Mouse (Mus musculus): Measurements from ENCODE around the gene Ttbk2. TPM values are rescaled to one million over a fixed set of nuclear protein-coding genes. Genes with fewer than 3 reads are reported as not detected.

Ttbk2 gene
- polyA plus RNA-seq, 1 experiment from 2014 or later, result 4.9 TPM

DNA sequence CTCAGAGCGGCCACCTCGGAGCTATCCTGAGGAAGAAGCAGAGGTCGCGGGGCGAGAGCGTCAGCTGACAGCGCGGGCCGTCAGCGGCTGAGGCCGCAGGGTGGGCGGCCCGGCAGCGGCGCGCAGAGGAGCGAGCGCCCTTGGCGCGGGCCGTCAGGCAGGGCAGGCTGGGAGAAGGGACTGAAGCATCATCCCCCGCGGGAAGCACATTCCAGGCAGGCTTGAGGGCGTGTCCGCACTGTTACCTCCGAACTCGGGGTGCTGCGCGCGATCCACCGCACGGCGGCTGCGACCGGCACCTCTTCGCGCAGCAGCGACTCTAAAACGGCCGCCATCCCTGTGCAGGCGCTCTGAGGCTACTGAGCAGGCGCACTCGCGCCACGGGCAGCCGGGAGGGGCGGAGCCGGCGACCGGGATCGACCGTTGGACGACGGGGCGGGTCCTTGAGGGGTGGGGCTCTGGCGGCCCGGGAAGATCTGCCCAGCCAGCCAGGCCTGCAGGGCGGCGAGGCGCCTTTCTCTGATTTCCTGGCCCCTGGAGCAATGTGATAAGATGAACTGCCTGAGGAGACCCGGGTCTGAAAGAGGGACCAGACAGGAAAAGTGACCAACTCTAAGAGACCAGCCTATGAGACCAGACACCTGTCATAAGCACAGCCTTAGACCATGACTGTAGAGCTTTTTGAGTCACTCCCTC is 119.1 kb downstream of the Ttbk2 start:
- Histone ChIP-seq H3K4me3 (peak overlapping the region; percentile 97), H3K4me1 (peaks cover 25% of the 10 kb centered on the region), H3K9ac (peak overlapping the region; percentile 94), H3K27me3 (no peaks in the 10 kb centered on the region), H3K36me3 (peaks cover 24% of the 10 kb centered on the region), H3K27ac (peak overlapping the region; percentile 92), H3K9me3 (no peaks in the 10 kb centered on the region), H3K4me2 (replicated peaks) (peak overlapping the region; percentile 95)
- ATAC-seq (ENCODE audit: low FRiP score, low read depth), result peak; percentile 98
- 0% methylated on average over 57 of the region's 61 CpGs for WGBS

DNA sequence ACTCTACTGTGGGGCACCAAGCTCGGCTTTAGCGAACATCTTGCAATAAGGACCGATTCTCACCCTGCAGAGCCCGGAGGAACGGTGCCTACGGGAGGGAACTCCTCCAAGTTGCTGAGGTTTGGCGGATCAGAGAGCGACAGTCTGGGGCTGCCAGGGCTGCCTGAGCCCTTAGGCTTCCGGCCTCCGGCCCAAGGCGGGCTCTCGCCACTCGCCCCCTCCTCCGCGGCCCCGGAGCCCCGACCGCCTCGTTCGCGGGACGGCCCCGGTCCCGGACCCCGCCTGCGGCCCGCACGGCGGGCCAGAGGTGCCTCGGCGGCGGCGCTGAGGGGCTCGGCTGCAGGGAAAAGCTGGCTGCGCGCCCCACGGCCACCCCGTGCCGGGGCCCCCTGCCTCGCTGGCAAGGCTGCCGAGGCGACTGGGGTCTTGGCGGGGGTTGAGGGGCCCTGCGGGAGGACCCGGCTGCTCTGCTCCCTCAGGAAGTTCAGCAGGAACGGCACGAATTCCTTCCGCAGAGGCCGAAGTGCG is 119.7 kb downstream of the Ttbk2 start:
- Histone ChIP-seq H3K4me1 (peaks cover 25% of the 10 kb centered on the region), H3K36me3 (peaks cover 30% of the 10 kb centered on the region), H3K9me3 (no peaks in the 10 kb centered on the region), H3K27ac (peak overlapping the region; percentile 92), H3K27me3 (no peaks in the 10 kb centered on the region), H3K4me2 (replicated peaks) (peak overlapping the region; percentile 95), H3K9ac (peak overlapping the region; percentile 94), H3K4me3 (peak overlapping the region; percentile 97)
- ATAC-seq (ENCODE audit: low FRiP score, low read depth), result peak; percentile 12
- under 1% methylated on average over 48 of the region's 50 CpGs for WGBS

DNA sequence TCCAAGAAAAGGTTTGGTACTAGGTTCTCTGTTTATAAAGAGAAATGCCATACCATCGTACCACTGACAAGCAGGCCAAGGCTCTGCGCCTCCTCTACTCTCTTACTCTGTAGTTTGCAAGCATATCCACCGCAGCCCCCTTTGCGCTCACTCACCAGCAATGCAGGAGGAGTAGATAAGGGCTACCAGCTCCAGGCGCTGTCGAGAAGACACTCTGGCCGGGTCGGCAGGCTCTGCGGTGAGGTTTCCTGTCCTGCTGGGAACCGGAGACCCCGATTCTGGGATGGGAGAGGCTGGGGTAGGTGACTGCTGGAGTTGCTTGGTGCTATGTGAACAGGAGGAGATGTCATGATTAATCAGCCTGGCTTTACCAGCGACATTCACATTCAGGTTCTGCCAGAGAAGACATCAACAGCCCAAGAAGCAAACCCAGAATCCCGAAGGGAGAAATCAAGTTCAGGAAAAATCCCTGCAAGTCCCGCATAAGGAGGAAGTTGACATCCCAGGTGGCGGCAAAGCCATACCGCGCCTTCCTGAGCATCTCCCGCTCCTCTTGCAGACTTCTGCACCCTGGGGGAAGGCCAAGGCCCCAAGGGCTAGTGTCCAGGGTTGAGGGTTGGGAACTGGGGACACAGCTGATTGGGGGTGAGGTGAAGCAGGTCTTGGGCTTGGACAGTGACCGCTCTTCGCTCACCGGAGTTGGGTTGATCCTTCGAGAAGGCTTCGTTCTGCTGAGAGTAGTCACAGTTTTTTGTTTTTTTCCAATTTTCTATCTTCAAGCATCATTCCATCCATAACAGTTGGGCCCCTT is 120.4 kb downstream of the Ttbk2 start:
- H3K27me3 ChIP-seq, result no peaks in the 10 kb centered on the region
- H3K27ac ChIP-seq, result 0 out of 2 replicates have a peak overlapping the region, but pooled peaks have one; percentile 92

DNA sequence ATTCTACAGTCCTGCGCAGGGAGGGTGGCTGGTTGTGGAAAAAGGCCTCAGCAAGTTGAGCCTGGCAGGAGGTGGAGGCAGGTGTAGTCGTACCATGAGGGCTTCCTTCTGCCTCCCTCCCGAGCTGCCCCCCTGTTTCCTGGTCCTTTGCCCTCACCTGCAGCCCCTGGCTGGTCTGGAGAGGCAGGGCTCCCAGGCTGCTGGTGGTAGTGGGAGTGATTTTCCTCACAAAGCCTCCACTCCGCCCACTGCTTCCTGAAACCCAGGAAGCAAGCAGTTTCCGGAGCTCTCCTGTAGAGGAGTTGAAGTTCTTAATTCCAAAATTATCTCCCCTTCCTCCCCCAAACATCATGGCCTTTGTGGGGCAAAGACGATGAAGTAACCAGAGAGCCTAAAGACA is 126.2 kb downstream of the Ttbk2 start:
- H3K27ac ChIP-seq, result no peak overlapping the region
- H3K36me3 ChIP-seq, result peaks cover 93% of the 10 kb centered on the region
- no peak overlapping the region for H3K4me3 ChIP-seq
- H3K4me2 ChIP-seq (replicated peaks), result no peak overlapping the region
- no peaks in the 10 kb centered on the region for H3K9me3 ChIP-seq
- WGBS, result 84% methylated on average over 6 of the region's 6 CpGs
- no peak overlapping the region for H3K9ac ChIP-seq
- no peak for ATAC-seq (ENCODE audit: low FRiP score, low read depth)
- H3K4me1 ChIP-seq, result peaks cover 8% of the 10 kb centered on the region
- no peaks in the 10 kb centered on the region for H3K27me3 ChIP-seq

More for the DNA sequence above, 120.4 kb downstream of the Ttbk2 start:
- ATAC-seq (ENCODE audit: low FRiP score, low read depth), result no peak
- 8% methylated on average over 23 of the region's 23 CpGs for WGBS
- peak overlapping the region; percentile 94 for H3K9ac ChIP-seq
- H3K36me3 ChIP-seq, result peaks cover 37% of the 10 kb centered on the region
- peaks cover 25% of the 10 kb centered on the region for H3K4me1 ChIP-seq
- H3K4me3 ChIP-seq, result peak overlapping the region; percentile 97
- no peaks in the 10 kb centered on the region for H3K9me3 ChIP-seq
- peak overlapping the region; percentile 95 for H3K4me2 ChIP-seq (replicated peaks)

DNA sequence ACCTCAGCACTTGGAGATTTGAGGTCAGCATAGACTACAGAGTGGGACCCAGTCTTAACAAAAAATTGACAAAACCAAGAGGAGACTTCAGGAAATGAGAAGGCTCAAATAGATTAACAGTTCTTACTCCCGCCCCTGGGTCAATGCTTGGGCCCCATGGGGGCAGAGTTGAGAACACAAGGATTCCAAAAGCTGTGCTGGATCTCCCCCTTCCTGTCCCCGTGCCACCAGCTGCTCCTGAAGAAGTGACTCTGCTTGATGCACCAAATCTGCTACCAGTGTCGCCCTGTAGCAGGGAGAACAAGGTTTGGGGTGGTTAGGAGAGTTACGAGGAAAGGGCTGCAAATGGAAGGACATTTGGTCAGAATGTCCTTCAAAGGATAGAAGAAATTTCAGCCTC is 126.8 kb downstream of the Ttbk2 start:
- Histone ChIP-seq H3K27ac (no peak overlapping the region), H3K4me2 (replicated peaks) (no peak overlapping the region), H3K4me3 (no peak overlapping the region), H3K27me3 (no peaks in the 10 kb centered on the region), H3K9ac (no peak overlapping the region), H3K4me1 (peaks cover 3% of the 10 kb centered on the region), H3K9me3 (no peaks in the 10 kb centered on the region), H3K36me3 (peaks cover 97% of the 10 kb centered on the region)
- ATAC-seq (ENCODE audit: low FRiP score, low read depth), result no peak
- 73% methylated on average over 4 of the region's 4 CpGs for WGBS

DNA sequence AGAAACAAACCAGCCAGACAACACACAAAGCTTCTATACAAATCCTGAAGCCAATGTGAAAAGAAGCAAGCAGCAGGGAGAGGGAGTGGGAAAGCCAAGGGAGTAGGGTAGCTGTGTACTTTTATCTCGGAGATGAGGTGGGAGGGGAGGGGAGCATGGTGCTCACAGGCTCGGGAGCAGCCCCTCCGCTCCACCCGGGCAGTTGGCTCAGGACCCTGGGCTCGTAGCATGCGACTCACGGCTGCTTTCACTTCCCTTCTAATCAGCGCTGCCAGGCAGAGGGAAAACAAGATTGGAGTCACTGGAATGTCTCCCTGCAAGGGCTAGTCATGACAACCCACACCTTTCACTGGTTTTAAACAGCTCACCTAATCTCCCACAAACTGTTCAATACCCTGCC is 127.9 kb downstream of the Ttbk2 start:
- WGBS, result 80% methylated on average over 8 of the region's 8 CpGs
- Histone ChIP-seq H3K9me3 (no peaks in the 10 kb centered on the region), H3K36me3 (peaks cover 97% of the 10 kb centered on the region), H3K9ac (no peak overlapping the region), H3K4me2 (replicated peaks) (no peak overlapping the region), H3K4me1 (no peaks in the 10 kb centered on the region), H3K27me3 (no peaks in the 10 kb centered on the region), H3K4me3 (no peak overlapping the region), H3K27ac (no peak overlapping the region)
- no peak for ATAC-seq (ENCODE audit: low FRiP score, low read depth)

DNA sequence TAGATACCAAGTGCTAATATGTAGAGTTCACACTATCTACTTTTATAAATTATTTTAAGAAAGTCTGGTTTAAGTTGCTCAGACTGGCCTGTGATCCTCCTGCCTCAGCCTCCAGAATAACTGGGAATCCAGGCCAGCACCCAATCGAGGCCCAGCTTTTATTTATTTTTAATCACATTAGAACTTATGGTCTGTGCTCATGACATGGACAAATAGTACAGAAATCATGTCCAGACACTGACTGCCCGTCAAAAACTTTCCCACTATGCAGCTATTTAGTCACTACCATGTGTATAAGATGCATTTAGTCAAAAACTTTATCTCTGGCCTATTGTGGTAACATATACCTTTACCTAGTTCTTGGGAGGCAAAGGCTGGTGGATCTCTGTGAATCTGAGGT is 128.5 kb downstream of the Ttbk2 start:
- Histone ChIP-seq H3K4me1 (no peaks in the 10 kb centered on the region), H3K27ac (no peak overlapping the region), H3K4me3 (no peak overlapping the region), H3K4me2 (replicated peaks) (no peak overlapping the region), H3K9me3 (no peaks in the 10 kb centered on the region), H3K36me3 (peaks cover 97% of the 10 kb centered on the region), H3K9ac (no peak overlapping the region), H3K27me3 (no peaks in the 10 kb centered on the region)
- 90% methylated on average over 2 of the region's 2 CpGs for WGBS
- no peak for ATAC-seq (ENCODE audit: low FRiP score, low read depth)

DNA sequence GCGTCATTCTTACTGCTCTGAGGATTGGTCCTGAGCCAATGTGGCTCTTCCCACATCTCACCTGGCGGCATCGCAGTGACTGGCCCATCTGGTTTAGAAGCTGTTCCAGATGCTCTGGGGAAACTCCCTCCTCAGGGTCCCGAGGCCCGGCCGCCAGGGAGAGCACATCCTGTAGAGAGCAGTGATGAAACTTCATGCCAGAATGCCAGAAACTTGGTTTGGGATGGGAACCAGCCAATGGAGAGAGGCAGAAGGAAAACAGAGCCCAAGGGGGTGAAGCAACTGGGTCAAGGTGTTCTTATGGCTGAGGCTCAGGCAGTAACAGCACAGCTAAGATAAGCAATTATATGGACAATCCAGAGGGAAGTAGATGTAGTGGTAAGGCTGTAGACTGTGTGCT is 129.6 kb downstream of the Ttbk2 start:
- H3K4me3 ChIP-seq, result no peak overlapping the region
- no peak overlapping the region for H3K27ac ChIP-seq
- no peak overlapping the region for H3K9ac ChIP-seq
- H3K9me3 ChIP-seq, result no peaks in the 10 kb centered on the region
- H3K4me1 ChIP-seq, result no peaks in the 10 kb centered on the region
- WGBS, result 82% methylated on average over 6 of the region's 6 CpGs
- no peak for ATAC-seq (ENCODE audit: low FRiP score, low read depth)
- peaks cover 96% of the 10 kb centered on the region for H3K36me3 ChIP-seq
- H3K4me2 ChIP-seq (replicated peaks), result no peak overlapping the region
- H3K27me3 ChIP-seq, result no peaks in the 10 kb centered on the region

DNA sequence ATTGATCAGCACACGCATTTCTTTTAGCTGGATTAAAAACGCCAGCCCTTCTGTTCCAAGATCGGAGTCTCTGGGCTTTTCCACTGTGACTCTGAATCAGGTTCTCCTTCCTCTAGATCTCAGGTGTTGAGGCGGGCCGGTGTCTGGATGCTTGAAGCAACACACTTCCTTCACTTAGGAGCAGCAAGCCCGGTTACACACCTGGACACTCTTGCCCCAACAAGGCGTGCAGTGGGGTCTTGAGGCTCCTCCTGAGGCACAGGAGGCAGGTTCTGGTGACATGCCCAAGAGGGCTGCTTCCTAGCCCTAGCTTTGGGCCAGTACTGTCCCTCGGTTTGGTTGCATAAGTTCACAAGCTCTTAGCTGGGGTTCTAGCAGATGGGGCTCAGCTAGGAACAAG is 131.9 kb downstream of the Ttbk2 start:
- Histone ChIP-seq H3K27ac (no peak overlapping the region), H3K4me2 (replicated peaks) (no peak overlapping the region), H3K27me3 (no peaks in the 10 kb centered on the region), H3K36me3 (peaks cover 94% of the 10 kb centered on the region), H3K9me3 (no peaks in the 10 kb centered on the region), H3K4me3 (no peak overlapping the region), H3K9ac (no peak overlapping the region), H3K4me1 (no peaks in the 10 kb centered on the region)
- WGBS, result 92% methylated on average over 8 of the region's 8 CpGs
- no peak for ATAC-seq (ENCODE audit: low FRiP score, low read depth)

DNA sequence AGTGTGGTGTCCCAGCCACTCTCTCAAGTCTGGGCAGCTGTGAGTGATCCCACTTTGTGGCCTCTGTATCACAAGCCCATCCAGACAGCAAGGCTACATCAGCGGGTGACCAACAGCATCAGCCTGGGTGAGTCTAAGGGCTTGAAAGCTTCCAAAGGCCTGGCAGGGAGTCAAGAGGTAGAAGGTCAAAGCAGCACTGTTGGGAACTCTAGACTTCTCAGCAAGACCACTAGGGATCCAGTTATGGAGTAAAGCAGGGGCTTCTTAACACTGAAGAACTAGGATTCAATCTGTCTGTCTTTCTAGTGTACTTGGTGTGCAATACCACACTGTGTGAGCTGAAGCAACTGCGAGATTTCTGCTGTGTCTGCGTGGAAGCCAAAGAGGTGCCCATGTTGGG is 137.0 kb downstream of the Ttbk2 start:
- WGBS, result 94% methylated on average over 3 of the region's 3 CpGs

DNA sequence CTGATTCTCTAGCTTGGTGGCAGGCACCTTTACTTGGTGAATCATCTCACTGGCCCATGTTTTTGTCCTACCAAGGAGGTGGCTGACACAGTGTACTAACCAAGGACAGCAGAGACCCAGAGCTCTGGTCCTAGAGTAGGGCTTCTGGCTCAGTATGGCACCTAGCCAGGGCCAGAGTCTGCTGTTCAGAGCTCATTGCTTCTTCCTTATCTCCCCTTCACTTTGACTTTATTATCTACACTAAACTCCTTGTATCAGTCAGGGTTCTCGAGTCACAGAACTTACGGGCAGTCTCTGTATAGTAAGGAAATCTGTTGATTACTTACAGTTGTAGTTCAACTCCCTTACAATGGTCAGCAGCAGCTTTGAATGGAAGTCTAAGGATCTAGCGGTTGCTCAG is 139.5 kb downstream of the Ttbk2 start:
- Histone ChIP-seq H3K9ac (no peak overlapping the region), H3K27me3 (no peaks in the 10 kb centered on the region), H3K4me2 (replicated peaks) (no peak overlapping the region), H3K27ac (no peak overlapping the region), H3K36me3 (peaks cover 40% of the 10 kb centered on the region), H3K9me3 (no peaks in the 10 kb centered on the region), H3K4me1 (no peaks in the 10 kb centered on the region), H3K4me3 (no peak overlapping the region)
- no peak for ATAC-seq (ENCODE audit: low FRiP score, low read depth)
- whole genome bisulfite sequencing, result 94% methylated on average over 3 of the region's 3 CpGs

More for the DNA sequence above, 137.0 kb downstream of the Ttbk2 start:
- H3K9ac ChIP-seq, result no peak overlapping the region
- no peak overlapping the region for H3K27ac ChIP-seq
- peaks cover 62% of the 10 kb centered on the region for H3K36me3 ChIP-seq
- no peak overlapping the region for H3K4me3 ChIP-seq
- H3K4me2 ChIP-seq (replicated peaks), result no peak overlapping the region
- no peaks in the 10 kb centered on the region for H3K9me3 ChIP-seq
- H3K27me3 ChIP-seq, result no peaks in the 10 kb centered on the region
- no peaks in the 10 kb centered on the region for H3K4me1 ChIP-seq
- no peak for ATAC-seq (ENCODE audit: low FRiP score, low read depth)

DNA sequence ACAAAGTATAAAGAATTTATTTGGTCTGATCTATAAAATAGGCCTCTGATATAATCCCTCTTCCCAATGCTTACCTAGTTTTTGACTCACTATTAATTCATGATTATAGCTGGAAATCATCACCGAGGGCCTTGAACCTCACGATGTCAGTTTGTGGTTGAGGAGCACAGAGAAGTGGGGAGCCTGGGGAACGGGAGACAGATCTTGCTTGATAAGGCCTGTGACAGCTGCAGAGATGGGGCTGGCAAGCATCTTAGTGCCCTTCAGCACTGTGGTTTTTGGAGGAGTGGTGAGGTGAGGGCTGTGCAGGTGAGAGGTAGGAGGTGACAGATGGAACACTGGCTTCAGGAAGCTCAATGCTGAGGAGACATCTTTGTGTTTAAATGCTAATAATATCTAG is 140.2 kb downstream of the Ttbk2 start:
- Histone ChIP-seq H3K27me3 (no peaks in the 10 kb centered on the region), H3K4me1 (no peaks in the 10 kb centered on the region), H3K4me2 (replicated peaks) (no peak overlapping the region), H3K27ac (no peak overlapping the region), H3K9ac (no peak overlapping the region), H3K9me3 (no peaks in the 10 kb centered on the region), H3K4me3 (no peak overlapping the region), H3K36me3 (peaks cover 35% of the 10 kb centered on the region)
- WGBS, result 81% methylated on average over 3 of the region's 3 CpGs
- ATAC-seq (ENCODE audit: low FRiP score, low read depth), result no peak

All from limb, embryonic 13.5 days (tissue).